Mouse (Mus musculus): ENCODE results near the gene Cfap97d2. TPM values are rescaled to one million over a fixed set of nuclear protein-coding genes. Genes with fewer than 3 reads are reported as not detected.

The Cfap97d2 gene
- polyA plus RNA-seq, 1 experiment from 2014 or later: 0.25 TPM

- no peak overlapping the region for H3K4me2 ChIP-seq (ENCODE audit: low read depth, low read length)
- WGBS: 60% methylated on average over 10 of the region's 10 CpGs
- no peaks in the 10 kb centered on the region for H3K9me3 ChIP-seq (ENCODE audit: control insufficient read depth, low read length)
- ATAC-seq (ENCODE audit: low read depth) (no peak; the same call in 1 of the 2 replicates), DNase-seq (ENCODE audit: low spot score) (no peak)
- no peak overlapping the region for H3K9ac ChIP-seq (ENCODE audit: low read depth, low read length)
- no peak overlapping the region for H3K27ac ChIP-seq (replicated peaks; ENCODE audit: low read depth, low read length)
- no peaks in the 10 kb centered on the region for H3K4me1 ChIP-seq (ENCODE audit: control insufficient read depth, insufficient read depth, low read length)
- no peaks in the 10 kb centered on the region for H3K36me3 ChIP-seq (ENCODE audit: control insufficient read depth, insufficient read depth, low read length)
- H3K27me3 ChIP-seq (replicated peaks; ENCODE audit: control insufficient read depth, insufficient read depth, low read length): no peaks in the 10 kb centered on the region
- no peak overlapping the region for H3K4me3 ChIP-seq (ENCODE audit: low read depth, low read length)
Measured at GRCm38 (mm10) chr8:13692302-13693066, 13.2 kb upstream of the Cfap97d2 start.

- DNase-seq (ENCODE audit: low spot score): peak; percentile 38
- 54% methylated on average over 12 of the region's 12 CpGs for WGBS
- Histone ChIP-seq H3K27ac (replicated peaks; ENCODE audit: low read depth, low read length) (no peak overlapping the region), H3K27me3 (replicated peaks; ENCODE audit: control insufficient read depth, insufficient read depth, low read length) (no peaks in the 10 kb centered on the region), H3K9ac (ENCODE audit: low read depth, low read length) (no peak overlapping the region), H3K4me1 (ENCODE audit: control insufficient read depth, insufficient read depth, low read length) (no peaks in the 10 kb centered on the region), H3K4me2 (ENCODE audit: low read depth, low read length) (no peak overlapping the region), H3K9me3 (ENCODE audit: control insufficient read depth, low read length) (no peaks in the 10 kb centered on the region), H3K36me3 (ENCODE audit: control insufficient read depth, insufficient read depth, low read length) (no peaks in the 10 kb centered on the region), H3K4me3 (ENCODE audit: low read depth, low read length) (no peak overlapping the region)
- peak; percentile 55; the same call in 1 of the 2 replicates for ATAC-seq (ENCODE audit: low read depth)
Measured at GRCm38 (mm10) chr8:13694735-13695134, 11.0 kb upstream of the Cfap97d2 start.

- H3K4me1 ChIP-seq (ENCODE audit: control insufficient read depth, insufficient read depth, low read length): no peaks in the 10 kb centered on the region
- H3K27ac ChIP-seq (replicated peaks; ENCODE audit: low read depth, low read length): no peak overlapping the region
- no peak overlapping the region for H3K4me2 ChIP-seq (ENCODE audit: low read depth, low read length)
- H3K4me3 ChIP-seq (ENCODE audit: low read depth, low read length): no peak overlapping the region
- WGBS: 89% methylated on average over 10 of the region's 10 CpGs
- no peaks in the 10 kb centered on the region for H3K36me3 ChIP-seq (ENCODE audit: control insufficient read depth, insufficient read depth, low read length)
- H3K9ac ChIP-seq (ENCODE audit: low read depth, low read length): no peak overlapping the region
- no peak for DNase-seq (ENCODE audit: low spot score)
- H3K9me3 ChIP-seq (ENCODE audit: control insufficient read depth, low read length): no peaks in the 10 kb centered on the region
- ATAC-seq (ENCODE audit: low read depth): no peak
- no peaks in the 10 kb centered on the region for H3K27me3 ChIP-seq (replicated peaks; ENCODE audit: control insufficient read depth, insufficient read depth, low read length)
Measured at GRCm38 (mm10) chr8:13695203-13695867, 10.4 kb upstream of the Cfap97d2 start.

GRCm38 (mm10) chr8:13696157-13696556 is 9.5 kb upstream of the Cfap97d2 start:
- WGBS: 80% methylated on average over 4 of the region's 4 CpGs
- Histone ChIP-seq H3K4me2 (ENCODE audit: low read depth, low read length) (no peak overlapping the region), H3K27me3 (replicated peaks; ENCODE audit: control insufficient read depth, insufficient read depth, low read length) (no peaks in the 10 kb centered on the region), H3K36me3 (ENCODE audit: control insufficient read depth, insufficient read depth, low read length) (no peaks in the 10 kb centered on the region), H3K4me1 (ENCODE audit: control insufficient read depth, insufficient read depth, low read length) (no peaks in the 10 kb centered on the region), H3K9ac (ENCODE audit: low read depth, low read length) (no peak overlapping the region), H3K4me3 (ENCODE audit: low read depth, low read length) (no peak overlapping the region), H3K27ac (replicated peaks; ENCODE audit: low read depth, low read length) (no peak overlapping the region), H3K9me3 (ENCODE audit: control insufficient read depth, low read length) (no peaks in the 10 kb centered on the region)
- DNase-seq (ENCODE audit: low spot score) (no peak), ATAC-seq (ENCODE audit: low read depth) (no peak)

GRCm38 (mm10) chr8:13697196-13697595 is 8.5 kb upstream of the Cfap97d2 start:
- ATAC-seq (ENCODE audit: low read depth) (no peak), DNase-seq (ENCODE audit: low spot score) (no peak)
- Histone ChIP-seq H3K4me2 (ENCODE audit: low read depth, low read length) (no peak overlapping the region), H3K27ac (replicated peaks; ENCODE audit: low read depth, low read length) (no peak overlapping the region), H3K27me3 (replicated peaks; ENCODE audit: control insufficient read depth, insufficient read depth, low read length) (no peaks in the 10 kb centered on the region), H3K4me1 (ENCODE audit: control insufficient read depth, insufficient read depth, low read length) (no peaks in the 10 kb centered on the region), H3K9ac (ENCODE audit: low read depth, low read length) (no peak overlapping the region), H3K9me3 (ENCODE audit: control insufficient read depth, low read length) (no peaks in the 10 kb centered on the region), H3K36me3 (ENCODE audit: control insufficient read depth, insufficient read depth, low read length) (no peaks in the 10 kb centered on the region), H3K4me3 (ENCODE audit: low read depth, low read length) (no peak overlapping the region)
- 71% methylated on average over 8 of the region's 8 CpGs for WGBS

- Histone ChIP-seq H3K4me1 (ENCODE audit: control insufficient read depth, insufficient read depth, low read length) (no peaks in the 10 kb centered on the region), H3K27ac (replicated peaks; ENCODE audit: low read depth, low read length) (no peak overlapping the region), H3K9ac (ENCODE audit: low read depth, low read length) (no peak overlapping the region), H3K4me2 (ENCODE audit: low read depth, low read length) (no peak overlapping the region), H3K27me3 (replicated peaks; ENCODE audit: control insufficient read depth, insufficient read depth, low read length) (no peaks in the 10 kb centered on the region), H3K9me3 (ENCODE audit: control insufficient read depth, low read length) (no peaks in the 10 kb centered on the region), H3K36me3 (ENCODE audit: control insufficient read depth, insufficient read depth, low read length) (no peaks in the 10 kb centered on the region), H3K4me3 (ENCODE audit: low read depth, low read length) (no peak overlapping the region)
- 79% methylated on average over 8 of the region's 8 CpGs for WGBS
- no peak for ATAC-seq (ENCODE audit: low read depth)
- DNase-seq (ENCODE audit: low spot score): no peak
Measured at GRCm38 (mm10) chr8:13697681-13698080, 8.0 kb upstream of the Cfap97d2 start.

GRCm38 (mm10) chr8:13698281-13698680 is 7.4 kb upstream of the Cfap97d2 start:
- no peak overlapping the region for H3K4me2 ChIP-seq (ENCODE audit: low read depth, low read length)
- no peaks in the 10 kb centered on the region for H3K36me3 ChIP-seq (ENCODE audit: control insufficient read depth, insufficient read depth, low read length)
- no peak overlapping the region for H3K27ac ChIP-seq (replicated peaks; ENCODE audit: low read depth, low read length)
- no peaks in the 10 kb centered on the region for H3K27me3 ChIP-seq (replicated peaks; ENCODE audit: control insufficient read depth, insufficient read depth, low read length)
- DNase-seq (ENCODE audit: low spot score) (no peak), ATAC-seq (ENCODE audit: low read depth) (no peak)
- H3K9me3 ChIP-seq (ENCODE audit: control insufficient read depth, low read length): no peaks in the 10 kb centered on the region
- H3K4me3 ChIP-seq (ENCODE audit: low read depth, low read length): no peak overlapping the region
- 84% methylated on average over 3 of the region's 3 CpGs for WGBS
- no peaks in the 10 kb centered on the region for H3K4me1 ChIP-seq (ENCODE audit: control insufficient read depth, insufficient read depth, low read length)
- no peak overlapping the region for H3K9ac ChIP-seq (ENCODE audit: low read depth, low read length)

GRCm38 (mm10) chr8:13699323-13699949 is 6.3 kb upstream of the Cfap97d2 start:
- Histone ChIP-seq H3K27ac (replicated peaks; ENCODE audit: low read depth, low read length) (no peak overlapping the region), H3K27me3 (replicated peaks; ENCODE audit: control insufficient read depth, insufficient read depth, low read length) (no peaks in the 10 kb centered on the region), H3K4me2 (ENCODE audit: low read depth, low read length) (no peak overlapping the region), H3K9ac (ENCODE audit: low read depth, low read length) (no peak overlapping the region), H3K4me3 (ENCODE audit: low read depth, low read length) (no peak overlapping the region), H3K9me3 (ENCODE audit: control insufficient read depth, low read length) (no peaks in the 10 kb centered on the region), H3K4me1 (ENCODE audit: control insufficient read depth, insufficient read depth, low read length) (no peaks in the 10 kb centered on the region), H3K36me3 (ENCODE audit: control insufficient read depth, insufficient read depth, low read length) (no peaks in the 10 kb centered on the region)
- ATAC-seq (ENCODE audit: low read depth) (no peak), DNase-seq (ENCODE audit: low spot score) (peak; percentile 4)
- WGBS: 72% methylated on average over 5 of the region's 5 CpGs
